Mouse (Mus musculus): ENCODE data around the gene Edem2. TPM values are rescaled to one million over a fixed set of nuclear protein-coding genes. Genes with fewer than 3 reads are reported as not detected.
"Not testable (repeated sequence)": the region's sequence is repeated elsewhere in the genome, so short reads cannot be mapped to it uniquely, and the experiment has no call there.

Gene Edem2
- polyA plus RNA-seq, 1 experiment from 2014 or later: 21.2 TPM

- Histone ChIP-seq H3K9ac (no peak overlapping the region), H3K4me3 (replicated peaks) (no peak overlapping the region), H3K9me3 (replicated peaks) (no peaks in the 10 kb centered on the region), H3K27ac (no peak overlapping the region), H3K36me3 (no peaks in the 10 kb centered on the region), H3K27me3 (peaks cover 31% of the 10 kb centered on the region), H3K4me1 (replicated peaks) (no peaks in the 10 kb centered on the region), H3K4me2 (no peak overlapping the region)
- DNase-seq (no peak), ATAC-seq (ENCODE audit: low read depth) (no peak)
- 52% methylated on average over 14 of the region's 14 CpGs for WGBS (ENCODE audit: insufficient replicate concordance)
These were observed 27.7 kb upstream of the Edem2 start for GRCm38 (mm10) chr2:155756855-155757566.

- ATAC-seq (ENCODE audit: low read depth): no peak
These were observed 26.5 kb upstream of the Edem2 start for GRCm38 (mm10) chr2:155755746-155756145.

GRCm38 (mm10) chr2:155751014-155751786 lies 21.9 kb upstream of the Edem2 start, which contains the start of gene Procr:
Gene Procr (plus strand): TSS chr2:155751117.
- peaks cover 6% of the 10 kb centered on the region; the same call in 1 of the 2 replicates for H3K4me1 ChIP-seq (replicated peaks)
- no peak for ATAC-seq (ENCODE audit: low read depth)
- H3K27ac ChIP-seq: no peak within 1 kb of the TSS
- H3K4me2 ChIP-seq: peak within 1 kb of the TSS; percentile 57
- 1% methylated on average over 25 of the region's 25 CpGs for WGBS (ENCODE audit: insufficient replicate concordance)
- H3K4me3 ChIP-seq (replicated peaks): peak within 1 kb of the TSS; percentile 35
- DNase-seq: no peak
- H3K27me3 ChIP-seq: peaks cover 41% of the 10 kb centered on the region
- H3K36me3 ChIP-seq: no peaks in the 10 kb centered on the region
- no peaks in the 10 kb centered on the region for H3K9me3 ChIP-seq (replicated peaks)
- H3K9ac ChIP-seq: no peak within 1 kb of the TSS

More at GRCm38 (mm10) chr2:155755746-155756145, 26.5 kb upstream of the Edem2 start:
- Histone ChIP-seq H3K27ac (no peak overlapping the region), H3K9ac (no peak overlapping the region), H3K4me2 (no peak overlapping the region), H3K9me3 (replicated peaks) (no peaks in the 10 kb centered on the region), H3K27me3 (peaks cover 39% of the 10 kb centered on the region), H3K4me3 (replicated peaks) (no peak overlapping the region), H3K36me3 (no peaks in the 10 kb centered on the region), H3K4me1 (replicated peaks) (peaks cover 6% of the 10 kb centered on the region; the same call in 1 of the 2 replicates)
- DNase-seq: peak; percentile 37
- WGBS (ENCODE audit: insufficient replicate concordance): 0% methylated on average over 1 of the region's 1 CpGs

- peaks cover 6% of the 10 kb centered on the region; the same call in 1 of the 2 replicates for H3K4me1 ChIP-seq (replicated peaks)
- WGBS (ENCODE audit: insufficient replicate concordance): 75% methylated on average over 4 of the region's 4 CpGs
These were observed 20.1 kb upstream of the Edem2 start for GRCm38 (mm10) chr2:155749394-155749793.

GRCm38 (mm10) chr2:155745487-155745886 lies 16.2 kb upstream of the Edem2 start:
- WGBS (ENCODE audit: insufficient replicate concordance): 40% methylated on average over 3 of the region's 3 CpGs
- H3K27ac ChIP-seq: no peak overlapping the region
- no peak overlapping the region for H3K9ac ChIP-seq
- H3K4me3 ChIP-seq (replicated peaks): no peak overlapping the region
- ATAC-seq (ENCODE audit: low read depth) (no peak), DNase-seq (no peak)
- no peaks in the 10 kb centered on the region for H3K9me3 ChIP-seq (replicated peaks)
- H3K4me1 ChIP-seq (replicated peaks): peaks cover 16% of the 10 kb centered on the region
- H3K27me3 ChIP-seq: peaks cover 29% of the 10 kb centered on the region
- no peaks in the 10 kb centered on the region for H3K36me3 ChIP-seq
- no peak overlapping the region for H3K4me2 ChIP-seq

More at GRCm38 (mm10) chr2:155749394-155749793, 20.1 kb upstream of the Edem2 start:
- Histone ChIP-seq H3K9me3 (replicated peaks) (no peaks in the 10 kb centered on the region), H3K27me3 (peaks cover 51% of the 10 kb centered on the region), H3K4me2 (no peak overlapping the region), H3K9ac (no peak overlapping the region), H3K36me3 (no peaks in the 10 kb centered on the region), H3K4me3 (replicated peaks) (no peak overlapping the region), H3K27ac (no peak overlapping the region)
- DNase-seq (no peak), ATAC-seq (ENCODE audit: low read depth) (no peak)

- ATAC-seq (ENCODE audit: low read depth): no peak
- no peak overlapping the region for H3K9ac ChIP-seq
- peaks cover 16% of the 10 kb centered on the region for H3K4me1 ChIP-seq (replicated peaks)
- H3K36me3 ChIP-seq: no peaks in the 10 kb centered on the region
- H3K27me3 ChIP-seq: peaks cover 24% of the 10 kb centered on the region
- H3K9me3 ChIP-seq (replicated peaks): no peaks in the 10 kb centered on the region
- no peak overlapping the region for H3K27ac ChIP-seq
- no peak for DNase-seq
- H3K4me2 ChIP-seq: no peak overlapping the region
- H3K4me3 ChIP-seq (replicated peaks): no peak overlapping the region
- WGBS (ENCODE audit: insufficient replicate concordance): 41% methylated on average over 9 of the region's 9 CpGs
These were observed 14.1 kb upstream of the Edem2 start for GRCm38 (mm10) chr2:155743351-155743750.

- Histone ChIP-seq H3K36me3 (no peaks in the 10 kb centered on the region), H3K27me3 (peaks cover 24% of the 10 kb centered on the region), H3K4me2 (no peak overlapping the region), H3K4me3 (replicated peaks) (no peak overlapping the region), H3K4me1 (replicated peaks) (peaks cover 16% of the 10 kb centered on the region), H3K9me3 (replicated peaks) (no peaks in the 10 kb centered on the region), H3K9ac (no peak overlapping the region), H3K27ac (no peak overlapping the region)
- DNase-seq: peak; percentile 24
- WGBS (ENCODE audit: insufficient replicate concordance): 10% methylated on average over 12 of the region's 12 CpGs
- peak; percentile 60; the same call in 1 of the 2 replicates for ATAC-seq (ENCODE audit: low read depth)
These were observed 13.7 kb upstream of the Edem2 start for GRCm38 (mm10) chr2:155742931-155743337.

GRCm38 (mm10) chr2:155742211-155742610 lies 12.9 kb upstream of the Edem2 start:
- no peak for ATAC-seq (ENCODE audit: low read depth)

GRCm38 (mm10) chr2:155737803-155738202 lies 8.5 kb upstream of the Edem2 start:
- no peak overlapping the region for H3K27ac ChIP-seq
- H3K4me2 ChIP-seq: no peak overlapping the region
- peaks cover 5% of the 10 kb centered on the region for H3K27me3 ChIP-seq
- DNase-seq (no peak), ATAC-seq (ENCODE audit: low read depth) (no peak)
- H3K36me3 ChIP-seq: no peaks in the 10 kb centered on the region
- H3K4me3 ChIP-seq (replicated peaks): no peak overlapping the region
- no peaks in the 10 kb centered on the region for H3K9me3 ChIP-seq (replicated peaks)
- H3K4me1 ChIP-seq (replicated peaks): peaks cover 8% of the 10 kb centered on the region
- H3K9ac ChIP-seq: no peak overlapping the region
- WGBS (ENCODE audit: insufficient replicate concordance): 44% methylated on average over 9 of the region's 9 CpGs

More at GRCm38 (mm10) chr2:155742211-155742610, 12.9 kb upstream of the Edem2 start:
- H3K36me3 ChIP-seq: no peaks in the 10 kb centered on the region
- H3K4me1 ChIP-seq (replicated peaks): peaks cover 16% of the 10 kb centered on the region
- 21% methylated on average over 11 of the region's 11 CpGs for WGBS (ENCODE audit: insufficient replicate concordance)
- no peak overlapping the region for H3K27ac ChIP-seq
- H3K27me3 ChIP-seq: peaks cover 24% of the 10 kb centered on the region
- DNase-seq: no peak
- H3K9ac ChIP-seq: no peak overlapping the region
- no peak overlapping the region for H3K4me3 ChIP-seq (replicated peaks)
- H3K4me2 ChIP-seq: no peak overlapping the region
- no peaks in the 10 kb centered on the region for H3K9me3 ChIP-seq (replicated peaks)

- Histone ChIP-seq H3K36me3 (no peaks in the 10 kb centered on the region), H3K9me3 (replicated peaks) (no peaks in the 10 kb centered on the region), H3K27me3 (no peaks in the 10 kb centered on the region), H3K4me2 (no peak overlapping the region), H3K9ac (no peak overlapping the region), H3K4me3 (replicated peaks) (no peak overlapping the region), H3K4me1 (replicated peaks) (no peaks in the 10 kb centered on the region), H3K27ac (no peak overlapping the region)
- DNase-seq (no peak), ATAC-seq (ENCODE audit: low read depth) (no peak)
- WGBS (ENCODE audit: insufficient replicate concordance): 55% methylated on average over 6 of the region's 6 CpGs
These were observed 7.7 kb upstream of the Edem2 start for GRCm38 (mm10) chr2:155736936-155737335.

GRCm38 (mm10) chr2:155735766-155736165 lies 6.5 kb upstream of the Edem2 start, which contains the start of gene Gm17581:
Gene Gm17581 (minus strand): TSS chr2:155735866.
- not testable (repeated sequence) for H3K4me2 ChIP-seq; H3K4me3 ChIP-seq (replicated peaks); H3K4me1 ChIP-seq (replicated peaks); H3K27me3 ChIP-seq; ATAC-seq (ENCODE audit: low read depth); H3K36me3 ChIP-seq; H3K9me3 ChIP-seq (replicated peaks); DNase-seq; H3K9ac ChIP-seq; H3K27ac ChIP-seq
- 69% methylated on average over 5 of the region's 5 CpGs for WGBS (ENCODE audit: insufficient replicate concordance)
